Mouse (Mus musculus) megakaryocyte, embryonic 14.5 days (primary cell): Measurements from ENCODE around the gene Ccdc83.

Source experiments
- FLI1 ChIP-seq: IDR thresholded peaks from 2 replicates; pipeline ENCODE4 v1.6.1; 2012; ENCODE audit warnings: low read length, inconsistent platforms, mixed read lengths
- GATA1 ChIP-seq: IDR thresholded peaks from 3 replicates; pipeline ENCODE4 v1.6.1; 2012; ENCODE audit warnings: mixed read lengths, low read length, inconsistent platforms, borderline replicate concordance

DNA sequence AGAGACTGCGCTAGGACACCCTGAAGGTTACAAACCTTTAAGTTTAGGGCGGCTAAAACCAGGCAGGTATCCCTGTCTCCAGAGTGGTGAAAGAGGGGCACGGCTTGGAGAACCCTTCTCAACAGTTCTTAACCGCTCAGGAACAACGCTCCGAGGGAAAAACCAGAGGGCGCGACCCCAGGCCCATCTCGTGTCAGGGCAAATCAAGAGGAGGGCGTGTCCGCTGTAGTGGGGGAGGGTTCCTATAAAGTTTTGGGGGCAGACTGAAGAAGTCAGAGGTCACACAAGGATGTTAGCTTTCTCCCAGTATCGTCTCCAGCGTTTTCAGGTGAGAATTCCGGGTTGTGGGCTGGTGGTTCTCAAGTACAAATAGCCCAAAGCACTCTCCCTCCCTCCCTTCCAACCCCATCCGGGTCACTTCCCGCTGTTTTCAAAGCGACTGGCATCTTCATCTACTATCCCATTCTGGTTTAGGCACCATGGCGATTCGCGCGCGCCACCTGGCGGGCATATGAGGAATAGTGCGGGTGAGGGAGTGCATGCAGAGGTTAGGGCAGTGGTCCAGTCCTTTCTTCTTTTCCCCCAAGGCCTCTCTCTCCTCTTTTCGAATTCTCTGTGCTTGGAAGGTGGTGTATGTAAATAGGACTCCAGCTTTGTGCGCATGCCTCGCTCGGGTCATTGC, at the start of gene Ccdc83:
- TF ChIP-seq GATA1 (no peak), FLI1 (no peak)
